Mouse (Mus musculus) hindbrain, postnatal 0 days (tissue): ENCODE data around the gene Hoga1. TPM values are rescaled to one million over a fixed set of nuclear protein-coding genes. Genes with fewer than 3 reads are reported as not detected.

ENCODE experiments used
- ATAC-seq: fragments of 200-750 bp; cut with Nextera tagmentation; 2 replicates; pipeline ENCODE4 v1.8.0; 2017; ENCODE audit warnings: mild to moderate bottlenecking, moderate TSS enrichment, moderate library complexity
- DNase-seq: peaks from one replicate; pipeline ENCODE4 v3.0.0-alpha.2; 2015; ENCODE audit warnings: low spot score
- H3K27ac ChIP-seq: fragments of 300-500 bp; sonication (generic); 2 replicates; pipeline ENCODE4 v1.5.1; 2014; ENCODE audit warnings: mild to moderate bottlenecking
- H3K27me3 ChIP-seq: fragments of 300-500 bp; sonication (generic); 2 replicates; pipeline ENCODE4 v1.6.1; 2014; ENCODE audit warnings: low read length, mixed read lengths; ENCODE audit not compliant: insufficient read depth
- H3K36me3 ChIP-seq: fragments of 300-500 bp; sonication (generic); 2 replicates; pipeline ENCODE4 v1.6.1; 2014; ENCODE audit warnings: low read length, mixed read lengths; ENCODE audit not compliant: insufficient read depth
- H3K4me1 ChIP-seq: fragments of 300-500 bp; sonication (generic); 2 replicates; pipeline ENCODE4 v1.6.1; 2014; ENCODE audit warnings: antibody characterized with exemption, low read length, mixed read lengths; ENCODE audit not compliant: insufficient read depth
- H3K4me2 ChIP-seq: fragments of 300-500 bp; sonication (generic); 2 replicates; pipeline ENCODE4 v1.6.1; 2014; ENCODE audit warnings: low read depth, mild to moderate bottlenecking, low read length, moderate library complexity, mixed read lengths
- H3K4me3 ChIP-seq: fragments of 300-500 bp; sonication (generic); 2 replicates; pipeline ENCODE4 v1.5.1; 2014; ENCODE audit warnings: low read length
- H3K9ac ChIP-seq: fragments of 300-500 bp; sonication (generic); replicated peaks from 2 replicates; pipeline ENCODE4 v1.6.1; 2014; ENCODE audit warnings: mild to moderate bottlenecking, low read length, moderate library complexity, mixed read lengths
- H3K9me3 ChIP-seq: fragments of 300-500 bp; sonication (generic); 2 replicates; pipeline ENCODE4 v1.6.1; 2016; ENCODE audit warnings: low read length, mixed read lengths
- CTCF ChIP-seq: IDR thresholded peaks from 2 replicates; pipeline ENCODE4 v1.5.1; 2016; ENCODE audit warnings: antibody characterized with exemption, control low read depth, low read depth
- WGBS: fragments of 180-500 bp; shearing (Covaris S2); extraction: QIAGEN DNeasy Blood & Tissue Kit; methylation state at CpG from one replicate; pipeline ENCODE4 v1.1.7; 2014; 5-methylcytosine and 5-hydroxymethylcytosine counted together
- polyA plus RNA-seq: library from polyadenylated mRNA; unstranded; fragments of >200 nt; fragmentation: Nextera tagmentation; extraction: Ambion mirVana; gene quantifications from 2 replicates; pipeline ENCODE4 v1.2.1, GENCODE M21; 2015
- total RNA-seq: library from RNA; depleted of rRNA; stranded (reverse); fragments of >200 nt; gene quantifications from 2 replicates; pipeline ENCODE4 v1.2.3, GENCODE M21; 2014

The Hoga1 gene
- total and polyA plus RNA-seq, 2 experiments from 2014 or later = 3.6 to 3.9 TPM

GRCm38 (mm10) chr19:42004258-42004657, 41.2 kb upstream of the Hoga1 start:
- no peak for TF ChIP-seq CTCF
- H3K4me3 ChIP-seq = no peak overlapping the region
- no peaks in the 10 kb centered on the region for H3K4me1 ChIP-seq
- H3K36me3 ChIP-seq = no peaks in the 10 kb centered on the region
- ATAC-seq = no peak
- H3K27me3 ChIP-seq = no peaks in the 10 kb centered on the region
- no peak for DNase-seq
- H3K27ac ChIP-seq = no peak overlapping the region
- H3K9me3 ChIP-seq = no peaks in the 10 kb centered on the region
- WGBS = 62% methylated on average over 6 of the region's 6 CpGs
- H3K9ac ChIP-seq = no peak overlapping the region
- H3K4me2 ChIP-seq = no peak overlapping the region

DNA sequence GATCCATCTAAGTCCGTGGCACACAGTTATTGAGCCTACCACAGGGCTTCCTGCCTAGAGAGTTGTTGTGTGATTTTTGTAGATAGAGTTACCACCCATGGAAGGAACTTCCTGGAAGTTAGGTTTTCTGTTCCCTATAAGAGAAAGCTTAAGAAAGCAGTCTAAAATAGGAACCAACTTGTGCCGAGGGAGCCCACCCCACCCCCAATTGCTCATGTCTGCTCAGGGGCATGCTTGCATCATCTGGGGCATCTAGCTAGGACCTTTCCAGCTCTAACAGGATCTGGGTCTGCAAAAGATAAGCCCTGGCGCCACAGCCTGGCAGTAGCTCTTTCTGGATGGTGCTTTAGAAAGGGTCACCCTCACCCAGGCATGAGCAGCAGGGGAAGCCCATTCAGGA, 39.8 kb upstream of the Hoga1 start:
- Histone ChIP-seq H3K36me3 (no peaks in the 10 kb centered on the region), H3K27ac (no peak overlapping the region), H3K4me2 (no peak overlapping the region), H3K4me3 (no peak overlapping the region), H3K9ac (no peak overlapping the region), H3K9me3 (no peaks in the 10 kb centered on the region), H3K27me3 (no peaks in the 10 kb centered on the region), H3K4me1 (no peaks in the 10 kb centered on the region)
- WGBS = 84% methylated on average over 3 of the region's 3 CpGs
- no peak for ATAC-seq
- no peak for TF ChIP-seq CTCF
- DNase-seq = no peak

- Histone ChIP-seq H3K36me3 (no peaks in the 10 kb centered on the region), H3K4me1 (no peaks in the 10 kb centered on the region; the same call in 1 of the 2 replicates), H3K4me2 (no peak overlapping the region), H3K27ac (no peak overlapping the region), H3K27me3 (no peaks in the 10 kb centered on the region), H3K4me3 (no peak overlapping the region), H3K9ac (no peak overlapping the region), H3K9me3 (no peaks in the 10 kb centered on the region)
- DNase-seq (no peak), ATAC-seq (no peak)
- TF ChIP-seq CTCF = no peak
- WGBS = 76% methylated on average over 8 of the region's 8 CpGs
Observed at GRCm38 (mm10) chr19:42006568-42006967, 38.8 kb upstream of the Hoga1 start.

GRCm38 (mm10) chr19:42008586-42008985, 36.8 kb upstream of the Hoga1 start:
- H3K36me3 ChIP-seq = no peaks in the 10 kb centered on the region
- DNase-seq (no peak), ATAC-seq (no peak)
- H3K4me1 ChIP-seq = no peaks in the 10 kb centered on the region; the same call in 1 of the 2 replicates
- WGBS = 51% methylated on average over 3 of the region's 3 CpGs
- TF ChIP-seq CTCF = no peak
- H3K9ac ChIP-seq = no peak overlapping the region
- no peak overlapping the region for H3K4me2 ChIP-seq
- H3K27ac ChIP-seq = no peak overlapping the region; the same call in 1 of the 2 replicates
- H3K27me3 ChIP-seq = no peaks in the 10 kb centered on the region
- no peak overlapping the region for H3K4me3 ChIP-seq
- H3K9me3 ChIP-seq = no peaks in the 10 kb centered on the region

- no peak overlapping the region for H3K4me3 ChIP-seq
- H3K27me3 ChIP-seq = no peaks in the 10 kb centered on the region
- no peak for DNase-seq
- no peak overlapping the region; the same call in 1 of the 2 replicates for H3K27ac ChIP-seq
- ATAC-seq = no peak
- H3K9me3 ChIP-seq = no peaks in the 10 kb centered on the region
- H3K4me1 ChIP-seq = no peaks in the 10 kb centered on the region; the same call in 1 of the 2 replicates
- H3K36me3 ChIP-seq = no peaks in the 10 kb centered on the region
- 67% methylated on average over 7 of the region's 7 CpGs for WGBS
- no peak overlapping the region for H3K9ac ChIP-seq
- TF ChIP-seq CTCF = no peak
- no peak overlapping the region for H3K4me2 ChIP-seq
Observed at GRCm38 (mm10) chr19:42009067-42009466, 36.3 kb upstream of the Hoga1 start.

GRCm38 (mm10) chr19:42010436-42010835, 35.0 kb upstream of the Hoga1 start:
- Histone ChIP-seq H3K36me3 (no peaks in the 10 kb centered on the region), H3K4me2 (no peak overlapping the region), H3K9ac (no peak overlapping the region), H3K4me3 (no peak overlapping the region), H3K27ac (0 out of 2 replicates have a peak overlapping the region, but pooled peaks have one; percentile 7), H3K27me3 (no peaks in the 10 kb centered on the region), H3K9me3 (no peaks in the 10 kb centered on the region), H3K4me1 (no peaks in the 10 kb centered on the region; the same call in 1 of the 2 replicates)
- ATAC-seq (0 out of 2 replicates have a peak, but pooled peaks have one; percentile 40), DNase-seq (peak; percentile 44)
- TF ChIP-seq CTCF = no peak
- 43% methylated on average over 4 of the region's 4 CpGs for WGBS

DNA sequence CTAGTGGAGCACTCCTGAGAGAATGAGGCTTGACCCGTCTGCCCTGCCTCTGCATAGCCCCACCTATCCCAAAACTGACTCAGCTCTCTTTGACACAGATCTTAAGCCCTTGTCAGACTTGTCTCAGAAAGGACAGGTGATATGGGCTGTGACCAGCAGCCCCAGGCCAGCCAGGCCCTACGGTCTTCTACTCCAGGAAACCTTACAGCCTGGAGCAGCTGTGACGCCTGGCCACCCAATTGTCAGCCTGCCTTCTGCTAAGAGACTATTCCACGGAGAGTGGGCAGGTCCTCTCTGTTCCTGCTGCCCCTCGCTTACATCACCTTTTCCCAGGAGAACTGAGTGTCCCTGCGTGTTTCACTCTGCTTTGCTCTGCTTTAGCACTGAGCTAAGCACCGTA, 34.3 kb upstream of the Hoga1 start:
- WGBS = 82% methylated on average over 7 of the region's 7 CpGs
- TF ChIP-seq CTCF = no peak
- Histone ChIP-seq H3K27ac (no peak overlapping the region), H3K27me3 (no peaks in the 10 kb centered on the region), H3K4me2 (no peak overlapping the region), H3K36me3 (no peaks in the 10 kb centered on the region), H3K9me3 (no peaks in the 10 kb centered on the region), H3K9ac (no peak overlapping the region), H3K4me3 (no peak overlapping the region), H3K4me1 (no peaks in the 10 kb centered on the region; the same call in 1 of the 2 replicates)
- DNase-seq (no peak), ATAC-seq (no peak)
